Mouse (Mus musculus): ENCODE measurements around the gene Pcsk6. TPM values are rescaled to one million over a fixed set of nuclear protein-coding genes. Genes with fewer than 3 reads are reported as not detected.
"Not testable (repeated sequence)": the region's sequence is repeated elsewhere in the genome, so short reads cannot be mapped to it uniquely, and the experiment has no call there.

Pcsk6 gene
- polyA plus RNA-seq, 1 experiment: 11.3 TPM

GRCm38 (mm10) chr7:66053946-66054483, 192.5 kb downstream of the Pcsk6 start:
- H3K4me3 ChIP-seq (replicated peaks; ENCODE audit: extremely low read depth, low read depth, low read length): no peak overlapping the region
- DNase-seq: no peak

GRCm38 (mm10) chr7:66055356-66055755, 193.8 kb downstream of the Pcsk6 start:
- peak; percentile 46 for TF ChIP-seq CTCF (IDR thresholded peaks at IDR 0.05; ENCODE audit: insufficient read depth, low read length)
- WGBS: 6% methylated on average over 2 of the region's 2 CpGs
- not testable (repeated sequence) for DNase-seq; H3K4me1 ChIP-seq (ENCODE audit: control insufficient read depth, insufficient read depth, low read length); H3K4me3 ChIP-seq (replicated peaks; ENCODE audit: extremely low read depth, low read depth, low read length)

More at GRCm38 (mm10) chr7:66053946-66054483, 192.5 kb downstream of the Pcsk6 start:
- TF ChIP-seq POLR2A (IDR thresholded peaks at IDR 0.05; ENCODE audit: borderline replicate concordance, extremely low read depth, low read depth, low read length) (no peak), CTCF (IDR thresholded peaks at IDR 0.05; ENCODE audit: insufficient read depth, low read length) (no peak)
- WGBS: 89% methylated on average over 4 of the region's 4 CpGs
- H3K4me1 ChIP-seq (ENCODE audit: control insufficient read depth, insufficient read depth, low read length): no peaks in the 10 kb centered on the region

- 77% methylated on average over 1 of the region's 1 CpGs for WGBS
- peak within 1 kb of the TSS; percentile 94 for H3K4me3 ChIP-seq (replicated peaks; ENCODE audit: extremely low read depth, low read depth, low read length)
- TF ChIP-seq POLR2A (IDR thresholded peaks at IDR 0.05; ENCODE audit: borderline replicate concordance, extremely low read depth, low read depth, low read length): no peak
- TF ChIP-seq CTCF (IDR thresholded peaks at IDR 0.05; ENCODE audit: insufficient read depth, low read length): no peak
- no peak for DNase-seq
- H3K4me1 ChIP-seq (ENCODE audit: control insufficient read depth, insufficient read depth, low read length): peaks cover 10% of the 10 kb centered on the region; the same call in 1 of the 2 replicates
Measured at GRCm38 (mm10) chr7:66058703-66059102, 197.2 kb downstream of the Pcsk6 start, which contains the start of gene Snrpa1. Snrpa1 (plus strand) TSS chr7:66059003.

GRCm38 (mm10) chr7:66060066-66060956, 198.8 kb downstream of the Pcsk6 start:
- TF ChIP-seq POLR2A (IDR thresholded peaks at IDR 0.05; ENCODE audit: borderline replicate concordance, extremely low read depth, low read depth, low read length): peak; percentile 78; the same call in 1 of the 2 replicates
- TF ChIP-seq CTCF (IDR thresholded peaks at IDR 0.05; ENCODE audit: insufficient read depth, low read length): no peak
- WGBS: under 1% methylated on average over 63 of the region's 64 CpGs
- H3K4me3 ChIP-seq (replicated peaks; ENCODE audit: extremely low read depth, low read depth, low read length): peak overlapping the region; percentile 94
- H3K4me1 ChIP-seq (ENCODE audit: control insufficient read depth, insufficient read depth, low read length): peaks cover 10% of the 10 kb centered on the region; the same call in 1 of the 2 replicates
- DNase-seq: peak; percentile 87

GRCm38 (mm10) chr7:66061057-66061456, 199.5 kb downstream of the Pcsk6 start:
- Histone ChIP-seq H3K4me1 (ENCODE audit: control insufficient read depth, insufficient read depth, low read length) (peaks cover 10% of the 10 kb centered on the region; the same call in 1 of the 2 replicates), H3K4me3 (replicated peaks; ENCODE audit: extremely low read depth, low read depth, low read length) (peak overlapping the region; percentile 94)
- 2% methylated on average over 14 of the region's 14 CpGs for WGBS
- TF ChIP-seq POLR2A (IDR thresholded peaks at IDR 0.05; ENCODE audit: borderline replicate concordance, extremely low read depth, low read depth, low read length) (no peak), CTCF (IDR thresholded peaks at IDR 0.05; ENCODE audit: insufficient read depth, low read length) (no peak)
- DNase-seq: no peak

GRCm38 (mm10) chr7:66076411-66076810, 214.9 kb downstream of the Pcsk6 start:
- DNase-seq: no peak
- WGBS: 45% methylated on average over 2 of the region's 2 CpGs
- TF ChIP-seq POLR2A (IDR thresholded peaks at IDR 0.05; ENCODE audit: borderline replicate concordance, extremely low read depth, low read depth, low read length) (no peak), CTCF (IDR thresholded peaks at IDR 0.05; ENCODE audit: insufficient read depth, low read length) (no peak)
- Histone ChIP-seq H3K4me1 (ENCODE audit: control insufficient read depth, insufficient read depth, low read length) (peaks cover 4% of the 10 kb centered on the region; the same call in 1 of the 2 replicates), H3K4me3 (replicated peaks; ENCODE audit: extremely low read depth, low read depth, low read length) (no peak overlapping the region)

GRCm38 (mm10) chr7:66079364-66080230, 218.1 kb downstream of the Pcsk6 start, which contains the start of gene Selenos:
Selenos (plus strand) TSS chr7:66079649.
- WGBS: under 1% methylated on average over 65 of the region's 65 CpGs
- TF ChIP-seq POLR2A (IDR thresholded peaks at IDR 0.05; ENCODE audit: borderline replicate concordance, extremely low read depth, low read depth, low read length) (peak; percentile 93), CTCF (IDR thresholded peaks at IDR 0.05; ENCODE audit: insufficient read depth, low read length) (no peak)
- H3K4me1 ChIP-seq (ENCODE audit: control insufficient read depth, insufficient read depth, low read length): peaks cover 5% of the 10 kb centered on the region; the same call in 1 of the 2 replicates
- DNase-seq: peak; percentile 93
- H3K4me3 ChIP-seq (replicated peaks; ENCODE audit: extremely low read depth, low read depth, low read length): peak within 1 kb of the TSS; percentile 79

- TF ChIP-seq CTCF (IDR thresholded peaks at IDR 0.05; ENCODE audit: insufficient read depth, low read length) (no peak), POLR2A (IDR thresholded peaks at IDR 0.05; ENCODE audit: borderline replicate concordance, extremely low read depth, low read depth, low read length) (no peak)
- Histone ChIP-seq H3K4me1 (ENCODE audit: control insufficient read depth, insufficient read depth, low read length) (peaks cover 6% of the 10 kb centered on the region; the same call in 1 of the 2 replicates), H3K4me3 (replicated peaks; ENCODE audit: extremely low read depth, low read depth, low read length) (peak overlapping the region; percentile 79)
- WGBS: 33% methylated on average over 5 of the region's 5 CpGs
- no peak for DNase-seq
Measured at GRCm38 (mm10) chr7:66080231-66080613, 218.7 kb downstream of the Pcsk6 start.

- peak; percentile 25 for DNase-seq
- peaks cover 6% of the 10 kb centered on the region; the same call in 1 of the 2 replicates for H3K4me1 ChIP-seq (ENCODE audit: control insufficient read depth, insufficient read depth, low read length)
- 67% methylated on average over 6 of the region's 6 CpGs for WGBS
- no peak for TF ChIP-seq CTCF (IDR thresholded peaks at IDR 0.05; ENCODE audit: insufficient read depth, low read length)
- no peak for TF ChIP-seq POLR2A (IDR thresholded peaks at IDR 0.05; ENCODE audit: borderline replicate concordance, extremely low read depth, low read depth, low read length)
- no peak overlapping the region for H3K4me3 ChIP-seq (replicated peaks; ENCODE audit: extremely low read depth, low read depth, low read length)
Measured at GRCm38 (mm10) chr7:66083757-66084156, 222.2 kb downstream of the Pcsk6 start.
